Mouse (Mus musculus): ENCODE data around the gene Tmem246. TPM values are rescaled to one million over a fixed set of nuclear protein-coding genes. Genes with fewer than 3 reads are reported as not detected.
"Not testable (repeated sequence)": the region's sequence is repeated elsewhere in the genome, so short reads cannot be mapped to it uniquely, and the experiment has no call there.

The Tmem246 gene
- total RNA-seq (2021), result 10 to 100 TPM; 42.0 to 47.4 TPM

GRCm38 (mm10) chr4:49597183-49598100, at the start of gene Tmem246:
TSS of gene Tmem246 (minus strand) at chr4:49597876.
- intact Hi-C loops (cut with DNase I), result loop anchor here (2.0 kb wide), 2 partner anchors 31 to 73 kb away; no protein-coding TSS in a partner anchor
- DNase-seq, result peak; percentile 84 to 86

- intact Hi-C loops (cut with DNase I), result no loop called here
- no peak for DNase-seq
Observed at GRCm38 (mm10) chr4:49639913-49640312, 42.2 kb upstream of the Tmem246 start.

GRCm38 (mm10) chr4:49637821-49638220, 40.1 kb upstream of the Tmem246 start:
- DNase-seq, result no peak
- intact Hi-C loops (cut with DNase I), result no loop called here

- intact Hi-C loops (cut with DNase I), result loop anchor here (5.0 kb wide), 1 partner anchor 110 kb away; the partner anchor contains the start of genes Mrpl50 and Zfp189
- no peak for DNase-seq
Observed at GRCm38 (mm10) chr4:49632139-49632481, 34.4 kb upstream of the Tmem246 start.

- intact Hi-C loops (cut with DNase I), result loop anchor here (1.0 to 5.0 kb wide), 2 partner anchors 47 to 109 kb away; partner anchors contain the start of genes Mrpl50 and Zfp189
- DNase-seq, result peak; percentile 97 to 98
Observed at GRCm38 (mm10) chr4:49631319-49632138, 33.9 kb upstream of the Tmem246 start, which contains the start of gene Rnf20. TSS of gene Rnf20 (plus strand) at chr4:49632006.

- DNase-seq, result no peak
- intact Hi-C loops (cut with DNase I), result no loop called here
Observed at GRCm38 (mm10) chr4:49628941-49629340, 31.3 kb upstream of the Tmem246 start.

GRCm38 (mm10) chr4:49626973-49627372, 29.3 kb upstream of the Tmem246 start:
- peak; percentile 81 to 87 for DNase-seq
- intact Hi-C loops (cut with DNase I), result loop anchor here (1.0 kb wide), 2 partner anchors 28 to 60 kb away; no protein-coding TSS in a partner anchor

- intact Hi-C loops (cut with DNase I), result not testable (repeated sequence)
Observed at GRCm38 (mm10) chr4:49624969-49625368, 27.3 kb upstream of the Tmem246 start.

GRCm38 (mm10) chr4:49623916-49624315, 26.2 kb upstream of the Tmem246 start:
- no peak for DNase-seq
- intact Hi-C loops (cut with DNase I), result no loop called here

More at GRCm38 (mm10) chr4:49624969-49625368, 27.3 kb upstream of the Tmem246 start:
- not testable (repeated sequence) for DNase-seq

GRCm38 (mm10) chr4:49622272-49622671, 24.6 kb upstream of the Tmem246 start:
- intact Hi-C loops (cut with DNase I), result no loop called here
- DNase-seq, result no peak

GRCm38 (mm10) chr4:49619861-49620260, 22.2 kb upstream of the Tmem246 start:
- intact Hi-C loops (cut with DNase I); DNase-seq: not testable (repeated sequence)

GRCm38 (mm10) chr4:49616924-49617323, 19.2 kb upstream of the Tmem246 start:
- DNase-seq, result no peak
- intact Hi-C loops (cut with DNase I), result no loop called here

- intact Hi-C loops (cut with DNase I), result no loop called here
- no peak for DNase-seq
Observed at GRCm38 (mm10) chr4:49605459-49605858, 7.8 kb upstream of the Tmem246 start.

- intact Hi-C loops (cut with DNase I), result no loop called here
- DNase-seq, result no peak
Observed at GRCm38 (mm10) chr4:49604616-49605015, 6.9 kb upstream of the Tmem246 start.

- intact Hi-C loops (cut with DNase I), result no loop called here
- no peak for DNase-seq
Observed at GRCm38 (mm10) chr4:49604016-49604546, 6.4 kb upstream of the Tmem246 start.

GRCm38 (mm10) chr4:49603161-49603560, 5.5 kb upstream of the Tmem246 start:
- intact Hi-C loops (cut with DNase I), result no loop called here
- DNase-seq, result no peak

- intact Hi-C loops (cut with DNase I), result loop anchor here (2.0 kb wide), 1 partner anchor 30 kb away; no protein-coding TSS in a partner anchor
- DNase-seq, result no peak
Observed at GRCm38 (mm10) chr4:49596846-49597182, 862 bp downstream of the Tmem246 start.

GRCm38 (mm10) chr4:49590152-49590551, 7.5 kb downstream of the Tmem246 start:
- intact Hi-C loops (cut with DNase I), result no loop called here
- DNase-seq, result no peak

- intact Hi-C loops (cut with DNase I), result no loop called here
- no peak for DNase-seq
Observed at GRCm38 (mm10) chr4:49586811-49587210, 10.9 kb downstream of the Tmem246 start.

- peak; percentile 69 to 71 for DNase-seq
- intact Hi-C loops (cut with DNase I), result no loop called here
Observed at GRCm38 (mm10) chr4:49585524-49586101, 12.1 kb downstream of the Tmem246 start.
